Mouse (Mus musculus) 416B (cell line): ENCODE data around the gene Atraid.
A peak's percentile ranks its signal among the peaks of the same experiment; 100 is the strongest.
"Not testable (repeated sequence)": the region's sequence is repeated elsewhere in the genome, so short reads cannot be mapped to it uniquely, and the experiment has no call there.

ENCODE experiments used
- DNase-seq: peaks from one replicate; pipeline ENCODE4 v3.0.0; 2011; ENCODE audit warnings: low read depth

Gene Atraid

GRCm38 (mm10) chr5:31047848-31048762, at the start of gene Atraid:
Gene Atraid (plus strand): TSS chr5:31048312.
- peak; percentile 98 for DNase-seq

GRCm38 (mm10) chr5:30999324-30999723, 48.8 kb upstream of the Atraid start:
- no peak for DNase-seq

GRCm38 (mm10) chr5:31000122-31000521, 48.0 kb upstream of the Atraid start:
- DNase-seq = no peak

- DNase-seq = peak; percentile 18
Observed at GRCm38 (mm10) chr5:31000993-31001392, 47.1 kb upstream of the Atraid start.

GRCm38 (mm10) chr5:31001560-31001959, 46.6 kb upstream of the Atraid start:
- peak; percentile 36 for DNase-seq

- DNase-seq = peak; percentile 90
Observed at GRCm38 (mm10) chr5:31004184-31004583, 43.9 kb upstream of the Atraid start.

- DNase-seq = no peak
Observed at GRCm38 (mm10) chr5:31012737-31013136, 35.4 kb upstream of the Atraid start.

GRCm38 (mm10) chr5:31015913-31016312, 32.2 kb upstream of the Atraid start:
- no peak for DNase-seq

GRCm38 (mm10) chr5:31021790-31022189, 26.3 kb upstream of the Atraid start:
- not testable (repeated sequence) for DNase-seq

- no peak for DNase-seq
Observed at GRCm38 (mm10) chr5:31022690-31023089, 25.4 kb upstream of the Atraid start.

GRCm38 (mm10) chr5:31023254-31023653, 24.9 kb upstream of the Atraid start:
- DNase-seq = no peak

- no peak for DNase-seq
Observed at GRCm38 (mm10) chr5:31024641-31025040, 23.5 kb upstream of the Atraid start.

GRCm38 (mm10) chr5:31030926-31031325, 17.2 kb upstream of the Atraid start:
- peak; percentile 47 for DNase-seq

GRCm38 (mm10) chr5:31031508-31031907, 16.6 kb upstream of the Atraid start:
- DNase-seq = no peak

- peak; percentile 14 for DNase-seq
Observed at GRCm38 (mm10) chr5:31034669-31035068, 13.4 kb upstream of the Atraid start.

GRCm38 (mm10) chr5:31036556-31036955, 11.6 kb upstream of the Atraid start:
- not testable (repeated sequence) for DNase-seq

GRCm38 (mm10) chr5:31038171-31038845, 9.8 kb upstream of the Atraid start:
- DNase-seq = no peak

- DNase-seq = no peak
Observed at GRCm38 (mm10) chr5:31046416-31046815, 1.7 kb upstream of the Atraid start.

GRCm38 (mm10) chr5:31047074-31047473, 1.0 kb upstream of the Atraid start:
- DNase-seq = peak; percentile 8

GRCm38 (mm10) chr5:31048763-31049641, 890 bp downstream of the Atraid start, which contains the start of gene Slc5a6:
Gene Slc5a6 (minus strand): TSS chr5:31048924.
- DNase-seq = peak; percentile 88

- peak; percentile 48 for DNase-seq
Observed at GRCm38 (mm10) chr5:31050427-31050826, 2.3 kb downstream of the Atraid start.

- DNase-seq = not testable (repeated sequence)
Observed at GRCm38 (mm10) chr5:31053728-31054127, 5.6 kb downstream of the Atraid start.
